Mouse (Mus musculus) monocyte, adult 5-6 weeks (primary cell): Measurements from ENCODE around the gene Ltv1. TPM values are rescaled to one million over a fixed set of nuclear protein-coding genes. Genes with fewer than 3 reads are reported as not detected.

Experiments
- ATAC-seq: fragments of 153-309, 156-312 bp; replicated peaks from 2 replicates; pipeline ENCODE4 v1.8.0; 2017; ENCODE audit warnings: mild to moderate bottlenecking; ENCODE audit not compliant: low TSS enrichment, insufficient number of reproducible peaks, severe bottlenecking, poor library complexity, low FRiP score
- total RNA-seq: library from RNA; stranded (forward); fragments of 200-1000, 200-491, 200-594 nt; gene quantifications from 3 replicates; pipeline ENCODE4 v1.2.3, GENCODE M21; 2017

Ltv1 gene
- total RNA-seq, 1 experiment from 2014 or later = 55.7 TPM

DNA sequence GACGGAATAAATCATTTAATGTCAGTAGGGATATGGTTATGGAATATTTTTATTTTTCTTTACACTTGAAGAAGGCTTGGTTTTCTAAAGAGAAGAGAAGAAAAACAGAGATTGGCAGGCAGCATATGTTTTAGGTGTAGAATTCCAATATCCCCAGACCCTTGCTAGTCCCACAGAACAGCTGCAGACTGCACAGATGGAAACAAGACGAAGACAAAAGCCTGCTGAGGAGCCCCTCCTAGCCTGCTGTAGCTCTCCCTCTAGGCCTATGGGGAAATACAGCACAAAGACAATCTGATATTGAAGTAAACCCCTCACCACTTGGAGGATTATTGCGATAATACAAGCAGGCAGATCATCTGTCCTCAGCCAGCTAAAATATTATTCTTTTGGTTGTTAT lies 42.5 kb downstream of the Ltv1 start:
- no peak for ATAC-seq

DNA sequence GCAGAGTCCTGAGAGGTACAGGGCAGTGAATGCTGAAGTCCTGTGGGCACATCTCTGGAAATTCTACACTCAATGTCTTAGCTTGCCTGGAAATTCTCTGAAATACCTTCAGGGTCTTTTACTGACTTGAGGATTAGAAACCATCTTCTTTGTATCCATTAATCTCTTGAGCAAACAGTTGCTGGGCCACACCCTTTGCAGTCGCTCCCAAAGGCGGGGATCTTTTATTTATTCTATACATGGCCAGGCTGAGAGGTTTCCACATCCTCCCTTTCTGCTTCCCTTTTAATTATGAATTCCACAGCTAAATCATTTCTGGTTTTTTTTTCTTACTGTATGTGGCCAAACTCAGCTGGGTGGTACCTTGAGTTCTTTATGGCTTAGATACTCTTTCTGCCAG lies 52.5 kb downstream of the Ltv1 start:
- ATAC-seq = no peak

DNA sequence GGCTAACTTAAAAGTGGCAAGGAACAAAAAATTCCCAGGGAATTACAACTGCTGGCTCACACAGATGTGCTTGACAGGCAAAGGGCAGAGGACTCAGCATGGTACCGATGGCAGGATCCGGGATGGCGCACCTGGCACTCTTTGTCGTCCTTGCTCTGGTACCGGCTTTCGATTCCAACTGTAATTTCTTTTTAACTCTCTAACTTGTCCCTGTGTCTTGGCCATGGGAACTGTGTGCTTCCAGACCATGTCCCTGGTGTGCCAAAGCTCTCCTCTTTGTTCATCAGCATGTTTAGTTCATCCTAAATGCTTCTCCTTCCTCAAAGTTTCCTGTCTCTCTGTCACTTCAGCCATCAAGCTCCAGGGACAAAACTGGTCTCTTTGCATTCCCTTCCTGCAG lies 55.1 kb downstream of the Ltv1 start:
- ATAC-seq = no peak

DNA sequence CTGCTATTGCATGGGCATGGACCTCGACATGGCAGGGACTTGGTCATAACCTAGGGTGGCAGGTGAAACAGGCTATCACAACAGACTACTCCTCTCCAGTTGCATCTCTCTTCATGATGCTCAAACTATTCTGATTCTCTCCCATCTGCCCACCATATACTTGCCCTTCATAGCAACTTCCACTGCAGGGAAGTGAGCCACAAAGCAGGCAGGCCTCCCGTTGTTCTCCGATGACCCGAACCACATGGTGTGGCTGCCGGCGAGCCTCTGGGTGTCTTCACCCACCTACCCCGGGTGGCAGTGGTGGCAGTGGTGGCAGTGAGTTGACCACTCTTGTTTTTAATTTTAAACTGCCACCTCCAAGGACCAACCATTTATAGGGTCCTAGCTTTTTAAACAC lies 57.2 kb downstream of the Ltv1 start:
- ATAC-seq = no peak

DNA sequence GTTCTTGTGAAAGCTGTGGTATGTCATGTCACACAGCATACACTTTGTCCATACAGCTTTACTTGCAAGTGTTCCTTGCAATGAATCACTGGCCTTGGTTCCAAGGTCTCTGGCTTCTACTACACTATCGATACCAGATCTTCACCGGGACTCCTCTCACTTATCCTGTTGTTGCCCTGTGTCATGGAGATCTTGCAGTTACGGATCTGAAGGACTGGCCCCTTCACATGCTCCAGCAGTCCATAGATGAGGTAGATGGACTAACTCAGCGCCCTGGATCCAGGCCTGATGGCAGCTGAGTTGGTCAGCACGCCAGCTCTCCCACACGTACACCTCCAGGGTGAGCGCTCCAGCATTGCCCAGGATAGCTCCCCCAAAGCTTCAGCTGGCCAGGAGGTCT lies 57.7 kb downstream of the Ltv1 start:
- ATAC-seq = no peak

DNA sequence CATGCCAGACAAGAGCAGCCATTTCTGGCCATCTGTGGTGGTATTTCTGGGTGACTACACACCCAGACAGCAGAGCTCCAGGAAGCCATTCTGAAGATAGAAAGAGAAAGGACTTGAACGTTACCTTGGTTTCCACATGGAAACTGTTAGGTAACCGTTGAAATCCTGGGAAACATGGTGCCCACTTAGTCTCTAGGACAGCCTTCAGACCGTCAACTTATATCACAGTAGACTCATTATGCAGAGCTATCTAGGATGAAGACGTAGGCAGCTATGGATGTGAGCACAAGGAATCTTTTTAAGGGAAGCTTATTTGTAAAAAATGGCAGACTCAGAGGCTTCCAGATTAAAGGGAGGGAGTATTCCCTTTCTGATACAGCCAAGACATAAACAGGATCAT lies 59.1 kb downstream of the Ltv1 start:
- no peak for ATAC-seq

Other genes with a start within 250 kb of the Ltv1 start
- 36.7 to 65.0 TPM (median 55.4 TPM) in 3 replicates for gene Stx11, start 228.9 kb downstream of the Ltv1 start, total RNA-seq
- 9.3 to 13.9 TPM (median 10.2 TPM) in 3 replicates for gene Sf3b5, start 187.8 kb downstream of the Ltv1 start, total RNA-seq
- gene Plagl1, start 132.7 kb downstream of the Ltv1 start, total RNA-seq = 0.43 to 1.8 TPM in 2 of 3 replicates, not detected in the other
- gene Zc2hc1b, start 15.1 kb downstream of the Ltv1 start, total RNA-seq = not detected in 3 replicates